Mouse (Mus musculus): Measurements from ENCODE around the gene Akt3. TPM values are rescaled to one million over a fixed set of nuclear protein-coding genes. Genes with fewer than 3 reads are reported as not detected.
A peak's percentile ranks its signal among the peaks of the same experiment; 100 is the strongest.

Gene Akt3
- polyA plus RNA-seq, 1 experiment from 2014 or later: 4.9 TPM

DNA sequence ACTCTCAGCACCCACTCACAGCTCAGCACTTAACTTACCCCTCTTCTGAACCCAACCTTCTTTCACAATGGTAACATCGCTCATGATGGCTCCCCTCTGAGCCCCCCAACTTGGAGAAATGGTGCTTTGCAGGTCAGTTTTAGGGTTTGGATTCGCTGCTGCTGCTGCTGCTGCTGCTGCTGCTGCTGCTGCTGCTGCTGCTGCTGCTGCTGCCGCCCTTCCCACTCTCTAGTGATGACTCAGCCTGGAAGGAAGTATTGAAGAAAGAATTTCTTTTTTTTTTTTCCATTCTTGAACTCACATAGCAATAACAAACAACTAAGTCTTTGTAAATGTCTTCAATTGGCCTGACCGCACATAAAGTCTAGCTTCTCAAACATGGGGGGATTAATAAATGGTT lies 9.4 kb downstream of the Akt3 start:
- Histone ChIP-seq H3K27ac (no peak overlapping the region), H3K27me3 (no peaks in the 10 kb centered on the region), H3K9ac (no peak overlapping the region), H3K4me1 (no peaks in the 10 kb centered on the region), H3K36me3 (no peaks in the 10 kb centered on the region), H3K4me2 (no peak overlapping the region), H3K4me3 (replicated peaks) (no peak overlapping the region), H3K9me3 (replicated peaks) (no peaks in the 10 kb centered on the region)
- WGBS: 64% methylated on average over 4 of the region's 4 CpGs
- no peak for ATAC-seq (replicated peaks; ENCODE audit: low FRiP score)

DNA sequence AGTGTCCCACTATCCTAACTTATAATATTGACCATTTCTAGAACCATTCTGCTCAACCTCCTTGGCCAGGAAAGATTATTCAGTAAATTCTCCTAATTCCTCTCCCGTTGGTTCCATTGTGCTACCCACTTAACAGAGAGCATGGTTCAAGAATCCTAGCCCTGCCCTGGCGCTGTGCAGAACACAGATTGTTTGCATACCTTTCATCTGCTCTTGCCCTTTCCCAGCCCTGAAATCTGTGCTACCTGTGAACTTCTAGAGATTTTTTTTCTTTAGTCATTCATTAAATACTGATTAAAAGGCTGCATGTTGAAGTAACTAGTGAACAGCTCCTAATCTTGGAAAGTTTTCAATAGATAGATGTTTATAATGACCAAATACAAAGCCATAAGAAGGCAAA lies 19.6 kb downstream of the Akt3 start:
- H3K36me3 ChIP-seq: no peaks in the 10 kb centered on the region
- H3K27me3 ChIP-seq: no peaks in the 10 kb centered on the region
- WGBS: 77% methylated on average over 2 of the region's 2 CpGs
- H3K9ac ChIP-seq: no peak overlapping the region
- no peak overlapping the region for H3K4me2 ChIP-seq
- ATAC-seq (replicated peaks; ENCODE audit: low FRiP score): no peak
- H3K27ac ChIP-seq: no peak overlapping the region
- no peaks in the 10 kb centered on the region for H3K4me1 ChIP-seq
- H3K9me3 ChIP-seq (replicated peaks): no peaks in the 10 kb centered on the region
- no peak overlapping the region for H3K4me3 ChIP-seq (replicated peaks)

- H3K4me1 ChIP-seq: no peaks in the 10 kb centered on the region
- 72% methylated on average over 2 of the region's 2 CpGs for WGBS
- ATAC-seq (replicated peaks; ENCODE audit: low FRiP score): no peak
Observed at GRCm38 (mm10) chr1:177236695-177237094, 21.3 kb downstream of the Akt3 start.

GRCm38 (mm10) chr1:177236249-177236648 lies 21.8 kb downstream of the Akt3 start:
- ATAC-seq (replicated peaks; ENCODE audit: low FRiP score): no peak
- H3K9ac ChIP-seq: no peak overlapping the region

More at GRCm38 (mm10) chr1:177236695-177237094, 21.3 kb downstream of the Akt3 start:
- Histone ChIP-seq H3K27me3 (no peaks in the 10 kb centered on the region), H3K27ac (no peak overlapping the region), H3K4me2 (no peak overlapping the region), H3K9me3 (replicated peaks) (no peaks in the 10 kb centered on the region), H3K36me3 (no peaks in the 10 kb centered on the region), H3K9ac (no peak overlapping the region), H3K4me3 (replicated peaks) (no peak overlapping the region)

GRCm38 (mm10) chr1:177234462-177234861 lies 23.5 kb downstream of the Akt3 start:
- no peaks in the 10 kb centered on the region for H3K27me3 ChIP-seq
- no peak for ATAC-seq (replicated peaks; ENCODE audit: low FRiP score)
- no peaks in the 10 kb centered on the region for H3K9me3 ChIP-seq (replicated peaks)
- H3K27ac ChIP-seq: no peak overlapping the region
- no peaks in the 10 kb centered on the region for H3K36me3 ChIP-seq
- H3K4me2 ChIP-seq: no peak overlapping the region
- H3K4me3 ChIP-seq (replicated peaks): no peak overlapping the region
- no peaks in the 10 kb centered on the region for H3K4me1 ChIP-seq
- WGBS: 90% methylated on average over 5 of the region's 5 CpGs
- no peak overlapping the region for H3K9ac ChIP-seq

More at GRCm38 (mm10) chr1:177236249-177236648, 21.8 kb downstream of the Akt3 start:
- Histone ChIP-seq H3K4me2 (no peak overlapping the region), H3K9me3 (replicated peaks) (no peaks in the 10 kb centered on the region), H3K4me1 (no peaks in the 10 kb centered on the region), H3K36me3 (no peaks in the 10 kb centered on the region), H3K4me3 (replicated peaks) (no peak overlapping the region), H3K27me3 (no peaks in the 10 kb centered on the region), H3K27ac (no peak overlapping the region)

DNA sequence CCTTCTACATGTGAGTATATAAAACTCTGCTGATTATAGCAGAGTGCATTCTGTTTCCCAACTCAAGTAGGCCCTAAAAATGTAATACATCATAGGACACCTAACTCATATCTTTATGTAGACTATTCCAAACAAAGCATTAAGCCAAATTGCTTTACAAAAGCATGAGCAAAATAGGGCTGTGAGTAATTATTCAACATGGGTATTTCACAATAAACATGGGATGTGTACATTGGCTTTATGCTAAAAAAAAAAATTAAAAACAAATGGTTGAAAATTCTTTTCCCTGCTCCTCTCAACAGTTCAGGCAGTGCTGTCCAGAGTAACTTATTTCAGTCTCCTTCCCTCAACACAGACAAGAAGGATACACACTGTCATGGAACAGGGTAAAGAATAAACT lies 26.9 kb downstream of the Akt3 start:
- no peak overlapping the region for H3K9ac ChIP-seq
- no peak overlapping the region for H3K27ac ChIP-seq
- no peak overlapping the region for H3K4me2 ChIP-seq
- no peaks in the 10 kb centered on the region for H3K4me1 ChIP-seq
- H3K4me3 ChIP-seq (replicated peaks): no peak overlapping the region
- no peaks in the 10 kb centered on the region for H3K36me3 ChIP-seq
- no peaks in the 10 kb centered on the region for H3K9me3 ChIP-seq (replicated peaks)
- no peaks in the 10 kb centered on the region for H3K27me3 ChIP-seq
- no peak for ATAC-seq (replicated peaks; ENCODE audit: low FRiP score)

DNA sequence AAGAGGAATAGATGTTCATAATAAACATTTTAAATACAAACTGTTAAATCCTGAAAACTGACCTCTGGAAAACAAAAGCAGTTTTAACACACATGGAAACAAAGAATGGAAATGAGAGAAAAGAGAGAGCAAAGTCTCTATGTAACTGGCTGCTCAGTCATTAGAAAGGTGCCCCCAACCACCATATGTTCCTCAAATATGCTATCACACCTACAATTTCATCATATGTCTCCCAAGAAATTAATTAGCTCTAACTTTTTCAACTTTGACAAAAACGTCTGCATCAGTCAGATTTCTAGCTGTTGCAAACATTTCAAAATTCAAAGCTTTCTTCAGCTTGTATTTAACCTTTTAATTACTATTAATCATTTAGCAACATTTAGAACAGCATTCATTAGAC lies 59.0 kb downstream of the Akt3 start:
- WGBS: 61% methylated on average over 1 of the region's 1 CpGs
- H3K4me1 ChIP-seq: no peaks in the 10 kb centered on the region
- no peaks in the 10 kb centered on the region; the same call in 1 of the 2 replicates for H3K36me3 ChIP-seq
- H3K4me2 ChIP-seq: no peak overlapping the region
- H3K27ac ChIP-seq: no peak overlapping the region
- no peak overlapping the region for H3K4me3 ChIP-seq (replicated peaks)
- H3K27me3 ChIP-seq: no peaks in the 10 kb centered on the region
- no peak for ATAC-seq (replicated peaks; ENCODE audit: low FRiP score)
- H3K9ac ChIP-seq: no peak overlapping the region
- H3K9me3 ChIP-seq (replicated peaks): no peaks in the 10 kb centered on the region

DNA sequence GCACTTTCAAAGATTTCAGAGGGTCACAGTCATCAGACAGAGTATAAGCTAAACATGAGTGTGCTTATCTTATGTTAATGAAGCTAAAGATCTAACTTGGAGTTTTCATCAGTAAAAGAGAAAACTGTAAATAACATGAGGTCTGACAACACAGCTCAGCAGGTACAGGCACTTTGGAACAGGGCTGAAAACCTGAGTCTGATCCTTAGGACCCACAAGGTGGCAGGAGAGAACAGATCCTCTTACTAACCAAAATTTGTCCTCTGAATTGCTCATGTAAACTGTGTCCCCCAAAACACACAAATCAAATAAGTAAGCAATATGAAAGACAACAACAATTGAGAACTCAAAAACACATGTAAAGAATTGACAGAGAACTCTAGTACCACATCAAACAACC lies 62.8 kb downstream of the Akt3 start:
- no peaks in the 10 kb centered on the region for H3K27me3 ChIP-seq
- ATAC-seq (replicated peaks; ENCODE audit: low FRiP score): no peak
- H3K9me3 ChIP-seq (replicated peaks): no peaks in the 10 kb centered on the region
- H3K36me3 ChIP-seq: no peaks in the 10 kb centered on the region
- H3K4me3 ChIP-seq (replicated peaks): no peak overlapping the region
- H3K4me2 ChIP-seq: no peak overlapping the region
- H3K4me1 ChIP-seq: no peaks in the 10 kb centered on the region
- no peak overlapping the region for H3K27ac ChIP-seq
- no peak overlapping the region for H3K9ac ChIP-seq

- ATAC-seq (replicated peaks; ENCODE audit: low FRiP score): no peak
- no peak overlapping the region for H3K9ac ChIP-seq
- H3K4me3 ChIP-seq (replicated peaks): no peak overlapping the region
- H3K4me1 ChIP-seq: no peaks in the 10 kb centered on the region
- H3K4me2 ChIP-seq: no peak overlapping the region
- no peaks in the 10 kb centered on the region for H3K9me3 ChIP-seq (replicated peaks)
- no peak overlapping the region for H3K27ac ChIP-seq
- WGBS: 57% methylated on average over 1 of the region's 1 CpGs
- H3K27me3 ChIP-seq: no peaks in the 10 kb centered on the region
- H3K36me3 ChIP-seq: no peaks in the 10 kb centered on the region
Observed at GRCm38 (mm10) chr1:177194324-177194723, 63.7 kb downstream of the Akt3 start.

DNA sequence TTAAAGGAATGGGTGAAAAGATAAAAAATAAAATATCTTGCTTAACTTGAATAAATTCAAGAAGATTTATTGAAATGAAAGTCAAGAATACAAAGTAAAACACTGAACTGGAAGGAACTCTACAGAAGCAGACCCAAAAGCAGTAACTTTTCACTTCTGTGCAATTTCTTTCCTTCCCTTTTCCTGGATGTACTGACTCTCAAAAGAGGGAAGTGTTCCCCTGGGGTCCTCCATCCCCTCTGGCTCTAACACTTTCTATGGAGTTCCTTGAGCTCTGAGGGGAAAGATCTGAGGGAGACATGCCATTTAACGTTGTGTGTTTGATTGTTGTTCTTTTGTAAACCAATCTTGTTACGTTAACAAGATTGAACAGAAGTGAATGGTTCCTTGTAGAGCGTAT lies 66.4 kb downstream of the Akt3 start:
- Histone ChIP-seq H3K9me3 (replicated peaks) (no peaks in the 10 kb centered on the region), H3K4me2 (no peak overlapping the region), H3K9ac (no peak overlapping the region), H3K27me3 (no peaks in the 10 kb centered on the region), H3K27ac (no peak overlapping the region), H3K36me3 (no peaks in the 10 kb centered on the region), H3K4me3 (replicated peaks) (no peak overlapping the region), H3K4me1 (no peaks in the 10 kb centered on the region)
- WGBS: 74% methylated on average over 3 of the region's 3 CpGs
- no peak for ATAC-seq (replicated peaks; ENCODE audit: low FRiP score)

GRCm38 (mm10) chr1:177190358-177190757 lies 67.6 kb downstream of the Akt3 start:
- Histone ChIP-seq H3K4me1 (no peaks in the 10 kb centered on the region), H3K36me3 (no peaks in the 10 kb centered on the region), H3K9me3 (replicated peaks) (no peaks in the 10 kb centered on the region), H3K4me3 (replicated peaks) (no peak overlapping the region), H3K4me2 (no peak overlapping the region), H3K27me3 (no peaks in the 10 kb centered on the region), H3K27ac (no peak overlapping the region), H3K9ac (no peak overlapping the region)
- ATAC-seq (replicated peaks; ENCODE audit: low FRiP score): no peak
- WGBS: 83% methylated on average over 1 of the region's 1 CpGs

DNA sequence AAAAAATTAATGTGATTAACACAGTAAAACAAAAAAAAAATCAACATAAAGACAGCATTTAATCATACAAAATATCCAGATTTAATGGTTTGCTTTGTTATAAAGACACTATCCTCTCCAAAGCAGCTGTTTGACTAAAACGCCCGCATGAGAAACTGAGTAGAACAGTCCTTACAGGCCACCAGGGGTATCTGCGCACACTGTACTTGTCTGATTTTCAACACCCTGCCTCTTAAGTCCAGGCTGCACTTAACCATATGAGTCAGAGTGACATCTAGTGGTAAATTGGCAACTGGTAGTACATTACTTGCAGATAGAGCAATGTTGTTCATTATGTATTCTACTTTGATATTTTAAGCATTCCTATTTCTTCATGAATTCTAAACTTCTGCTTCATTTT lies 69.3 kb downstream of the Akt3 start:
- H3K9me3 ChIP-seq (replicated peaks): no peaks in the 10 kb centered on the region
- H3K4me1 ChIP-seq: no peaks in the 10 kb centered on the region
- no peak overlapping the region for H3K4me3 ChIP-seq (replicated peaks)
- peak; percentile 80; the same call in 1 of the 2 replicates for ATAC-seq (replicated peaks; ENCODE audit: low FRiP score)
- 42% methylated on average over 3 of the region's 3 CpGs for WGBS
- no peaks in the 10 kb centered on the region for H3K36me3 ChIP-seq
- no peak overlapping the region for H3K9ac ChIP-seq
- H3K27me3 ChIP-seq: no peaks in the 10 kb centered on the region
- no peak overlapping the region for H3K4me2 ChIP-seq
- H3K27ac ChIP-seq: no peak overlapping the region

GRCm38 (mm10) chr1:177186751-177187150 lies 71.3 kb downstream of the Akt3 start:
- no peak overlapping the region for H3K9ac ChIP-seq
- 49% methylated on average over 2 of the region's 2 CpGs for WGBS
- H3K4me3 ChIP-seq (replicated peaks): no peak overlapping the region
- no peak for ATAC-seq (replicated peaks; ENCODE audit: low FRiP score)
- no peaks in the 10 kb centered on the region for H3K9me3 ChIP-seq (replicated peaks)
- H3K27ac ChIP-seq: no peak overlapping the region
- H3K4me1 ChIP-seq: no peaks in the 10 kb centered on the region
- no peaks in the 10 kb centered on the region for H3K27me3 ChIP-seq
- H3K4me2 ChIP-seq: no peak overlapping the region
- H3K36me3 ChIP-seq: no peaks in the 10 kb centered on the region
